Mouse (Mus musculus) ES-Bruce4 (cell line): ENCODE measurements around the gene Rom1.

Source experiments
- CTCF ChIP-seq: IDR thresholded peaks from one replicate; pipeline ENCODE4 v1.8.1; 2011; ENCODE audit warnings: low read depth, low read length
- EP300 ChIP-seq: IDR thresholded peaks from 2 replicates; pipeline ENCODE4 v1.6.1; 2011; ENCODE audit warnings: low read depth, low read length; ENCODE audit not compliant: insufficient read depth

DNA sequence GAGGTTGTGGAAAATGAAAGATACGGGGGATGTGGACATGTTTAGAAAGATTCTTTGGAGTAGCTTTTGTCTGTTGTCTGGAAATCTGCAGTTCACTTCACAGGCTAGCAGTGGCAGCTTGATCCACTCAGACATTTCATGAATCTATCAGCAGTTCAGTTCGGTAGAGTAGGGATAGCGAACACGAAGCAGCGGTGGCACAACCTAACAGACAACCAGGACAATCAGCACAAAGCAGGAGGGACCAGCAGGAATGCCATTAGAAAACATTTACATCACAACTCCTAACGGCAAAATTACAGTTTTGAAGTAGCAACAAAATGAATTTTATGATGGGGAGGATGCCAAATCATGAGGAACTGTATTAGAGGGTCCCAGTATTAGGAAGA lies 9.5 kb downstream of the Rom1 start:
- TF ChIP-seq EP300 (no peak), CTCF (no peak)
